Mouse (Mus musculus) midbrain, embryonic 14.5 days (tissue): ENCODE data around the gene Sept9. TPM values are rescaled to one million over a fixed set of nuclear protein-coding genes. Genes with fewer than 3 reads are reported as not detected.

ENCODE experiments used
- ATAC-seq: fragments of 200-750 bp; cut with Nextera tagmentation; 2 replicates; pipeline ENCODE4 v1.8.0; 2017; ENCODE audit warnings: moderate number of reproducible peaks, moderate library complexity; ENCODE audit not compliant: low FRiP score, low TSS enrichment
- DNase-seq: peaks from one replicate; pipeline ENCODE4 v3.0.0-alpha.2; 2015
- H3K27ac ChIP-seq: fragments of 300-500 bp; sonication (generic); replicated peaks from 2 replicates; pipeline ENCODE4 v1.5.1; 2014; ENCODE audit warnings: mild to moderate bottlenecking, low read depth, low read length, moderate library complexity
- H3K27me3 ChIP-seq: fragments of 300-500 bp; sonication (generic); 2 replicates; pipeline ENCODE4 v1.6.1; 2014; ENCODE audit warnings: low read length, control low read depth, mixed read lengths; ENCODE audit not compliant: control insufficient read depth, insufficient read depth
- H3K36me3 ChIP-seq: fragments of 300-500 bp; sonication (generic); 2 replicates; pipeline ENCODE4 v1.6.1; 2014; ENCODE audit warnings: low read length, control low read depth; ENCODE audit not compliant: control insufficient read depth, insufficient read depth
- H3K4me1 ChIP-seq: fragments of 300-500 bp; sonication (generic); 2 replicates; pipeline ENCODE4 v1.6.1; 2014; ENCODE audit warnings: mild to moderate bottlenecking, antibody characterized with exemption, low read length, control low read depth; ENCODE audit not compliant: control insufficient read depth, insufficient read depth
- H3K4me2 ChIP-seq: fragments of 300-500 bp; sonication (generic); 2 replicates; pipeline ENCODE4 v1.6.1; 2014; ENCODE audit warnings: mild to moderate bottlenecking, low read length, moderate library complexity
- H3K4me3 ChIP-seq: fragments of 300-500 bp; sonication (generic); replicated peaks from 2 replicates; pipeline ENCODE4 v1.5.1; 2014; ENCODE audit warnings: low read depth, low read length
- H3K9ac ChIP-seq: fragments of 300-500 bp; sonication (generic); replicated peaks from 2 replicates; pipeline ENCODE4 v1.6.1; 2014; ENCODE audit warnings: mild to moderate bottlenecking, low read length, moderate library complexity
- H3K9me3 ChIP-seq: fragments of 300-500 bp; sonication (generic); 2 replicates; pipeline ENCODE4 v1.6.1; 2016; ENCODE audit warnings: low read length, control low read depth, mixed read lengths; ENCODE audit not compliant: control insufficient read depth
- WGBS: fragments of 180-500 bp; shearing (Covaris S2); extraction: QIAGEN DNeasy Blood & Tissue Kit; methylation state at CpG from one replicate; pipeline ENCODE4 v1.1.7; 2014; 5-methylcytosine and 5-hydroxymethylcytosine counted together
- polyA plus RNA-seq: library from polyadenylated mRNA; unstranded; fragments of >200 nt; fragmentation: Nextera tagmentation; extraction: Ambion mirVana; gene quantifications from 2 replicates; pipeline ENCODE4 v1.2.1, GENCODE M21; 2014

Gene Sept9
- 91.8 and 97.4 TPM in 2 replicates for polyA plus RNA-seq

- DNase-seq (peak; percentile 33), ATAC-seq (no peak)
- under 1% methylated on average over 70 of the region's 70 CpGs for WGBS
- peak within 1 kb of the TSS; percentile 53 for H3K4me2 ChIP-seq
- peaks cover 31% of the 10 kb centered on the region for H3K27me3 ChIP-seq
- H3K4me3 ChIP-seq: peak within 1 kb of the TSS; percentile 25
- H3K4me1 ChIP-seq: peaks cover 7% of the 10 kb centered on the region
- no peaks in the 10 kb centered on the region for H3K9me3 ChIP-seq
- H3K27ac ChIP-seq: no peak within 1 kb of the TSS
- no peaks in the 10 kb centered on the region for H3K36me3 ChIP-seq
- H3K9ac ChIP-seq: peak within 1 kb of the TSS; percentile 23; the same call in 1 of the 2 replicates
Measured at GRCm38 (mm10) chr11:117199282-117200175, at the start of gene Sept9. Gene Sept9 (plus strand): TSS chr11:117199661.

- ATAC-seq (no peak), DNase-seq (no peak)
- Histone ChIP-seq H3K27me3 (no peaks in the 10 kb centered on the region), H3K36me3 (peaks cover 90% of the 10 kb centered on the region), H3K27ac (no peak overlapping the region), H3K9me3 (no peaks in the 10 kb centered on the region), H3K4me3 (no peak overlapping the region), H3K4me2 (no peak overlapping the region), H3K9ac (no peak overlapping the region), H3K4me1 (no peaks in the 10 kb centered on the region)
- WGBS: 72% methylated on average over 9 of the region's 9 CpGs
Measured at GRCm38 (mm10) chr11:117150467-117150966, 48.9 kb upstream of the Sept9 start.

- no peaks in the 10 kb centered on the region for H3K4me1 ChIP-seq
- no peak overlapping the region for H3K4me2 ChIP-seq
- no peak for ATAC-seq
- H3K27me3 ChIP-seq: no peaks in the 10 kb centered on the region
- no peak overlapping the region for H3K9ac ChIP-seq
- no peaks in the 10 kb centered on the region for H3K9me3 ChIP-seq
- no peak overlapping the region for H3K4me3 ChIP-seq
- DNase-seq: no peak
- peaks cover 89% of the 10 kb centered on the region for H3K36me3 ChIP-seq
- 90% methylated on average over 7 of the region's 7 CpGs for WGBS
- H3K27ac ChIP-seq: no peak overlapping the region
Measured at GRCm38 (mm10) chr11:117151461-117151860, 48.0 kb upstream of the Sept9 start.

- Histone ChIP-seq H3K4me2 (no peak overlapping the region), H3K9me3 (no peaks in the 10 kb centered on the region), H3K36me3 (peaks cover 88% of the 10 kb centered on the region), H3K4me3 (no peak overlapping the region), H3K4me1 (no peaks in the 10 kb centered on the region), H3K27ac (no peak overlapping the region), H3K9ac (no peak overlapping the region), H3K27me3 (no peaks in the 10 kb centered on the region)
- DNase-seq (no peak), ATAC-seq (no peak)
- WGBS: 92% methylated on average over 6 of the region's 6 CpGs
Measured at GRCm38 (mm10) chr11:117152541-117152940, 46.9 kb upstream of the Sept9 start.

- Histone ChIP-seq H3K9me3 (no peaks in the 10 kb centered on the region), H3K27me3 (no peaks in the 10 kb centered on the region), H3K4me1 (no peaks in the 10 kb centered on the region), H3K36me3 (peaks cover 86% of the 10 kb centered on the region), H3K4me2 (no peak overlapping the region), H3K4me3 (no peak overlapping the region), H3K9ac (no peak overlapping the region), H3K27ac (no peak overlapping the region)
- DNase-seq: no peak
- ATAC-seq: no peak
- WGBS: 79% methylated on average over 9 of the region's 9 CpGs
Measured at GRCm38 (mm10) chr11:117153553-117153952, 45.9 kb upstream of the Sept9 start.

- Histone ChIP-seq H3K9ac (no peak overlapping the region), H3K36me3 (peaks cover 86% of the 10 kb centered on the region), H3K4me1 (no peaks in the 10 kb centered on the region), H3K4me3 (no peak overlapping the region), H3K27me3 (no peaks in the 10 kb centered on the region), H3K9me3 (no peaks in the 10 kb centered on the region), H3K4me2 (no peak overlapping the region), H3K27ac (no peak overlapping the region)
- ATAC-seq (no peak), DNase-seq (no peak)
- WGBS: 65% methylated on average over 7 of the region's 7 CpGs
Measured at GRCm38 (mm10) chr11:117154088-117154815, 45.2 kb upstream of the Sept9 start.

GRCm38 (mm10) chr11:117156725-117157124 lies 42.7 kb upstream of the Sept9 start:
- Histone ChIP-seq H3K27me3 (no peaks in the 10 kb centered on the region), H3K4me3 (no peak overlapping the region), H3K4me2 (no peak overlapping the region), H3K4me1 (no peaks in the 10 kb centered on the region), H3K9ac (no peak overlapping the region), H3K27ac (no peak overlapping the region), H3K9me3 (no peaks in the 10 kb centered on the region), H3K36me3 (peaks cover 72% of the 10 kb centered on the region)
- peak; percentile 72 for DNase-seq
- ATAC-seq: no peak
- WGBS: 7% methylated on average over 15 of the region's 15 CpGs

- no peaks in the 10 kb centered on the region for H3K4me1 ChIP-seq
- no peaks in the 10 kb centered on the region for H3K9me3 ChIP-seq
- H3K27ac ChIP-seq: no peak overlapping the region
- H3K4me2 ChIP-seq: no peak overlapping the region
- H3K9ac ChIP-seq: no peak overlapping the region
- H3K27me3 ChIP-seq: no peaks in the 10 kb centered on the region
- ATAC-seq (no peak), DNase-seq (peak; percentile 41)
- no peak overlapping the region for H3K4me3 ChIP-seq
- peaks cover 62% of the 10 kb centered on the region for H3K36me3 ChIP-seq
- WGBS: 73% methylated on average over 11 of the region's 11 CpGs
Measured at GRCm38 (mm10) chr11:117158343-117158742, 41.1 kb upstream of the Sept9 start.
